Mouse (Mus musculus) adrenal gland, postnatal 4 days (tissue): Measurements from ENCODE around the gene Emc8. TPM values are rescaled to one million over a fixed set of nuclear protein-coding genes. Genes with fewer than 3 reads are reported as not detected.

Experiments
- DNase-seq, 2 experiments: peaks; one replicate each; pipeline ENCODE4 v3.0.0; 2021 to 2022; ENCODE audit warnings: low spot score in 2 of 2, mixed read lengths in 2 of 2
- total RNA-seq, 2 experiments: library from RNA; stranded (reverse); gene quantifications; 2 replicates each; pipeline ENCODE4 v1.2.3; 2021

The Emc8 gene
- total RNA-seq, 2 experiments from 2014 or later, result 101 to 112 TPM

DNA sequence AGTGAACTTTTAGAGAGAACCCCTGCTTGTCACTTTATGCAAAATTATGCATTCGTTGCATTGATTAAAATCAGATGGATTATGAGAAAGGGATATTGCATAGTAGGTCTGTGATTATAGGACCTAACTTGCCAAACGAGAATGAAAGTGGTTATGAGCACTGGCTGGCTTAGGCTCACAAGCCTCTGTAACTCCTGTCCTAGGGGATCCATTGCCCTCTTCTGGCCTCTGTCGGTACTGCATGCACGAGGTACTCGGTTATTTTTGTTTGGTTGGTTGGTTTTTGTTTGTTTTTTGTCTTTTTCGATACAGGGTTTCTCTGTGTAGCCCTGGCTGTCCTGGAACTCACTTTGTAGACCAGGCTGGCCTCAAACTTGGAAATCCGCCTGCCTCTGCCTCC is 60.5 kb downstream of the Emc8 start:
- peak in 1 of 2 experiments; percentile 54 for DNase-seq

GRCm38 (mm10) chr8:120607460-120607859 is 60.9 kb downstream of the Emc8 start:
- DNase-seq, result no peak

Other genes starting within 250 kb of the Emc8 start
- gene Gins2, start 79.3 kb downstream of the Emc8 start, total RNA-seq, result 10 to 100 TPM; 36.6 to 39.3 TPM
- 1 to 10 TPM; 5.4 to 7.5 TPM for gene 1190005I06Rik, start 20.9 kb downstream of the Emc8 start, total RNA-seq
- gene Gm27021, start 494 bp downstream of the Emc8 start, total RNA-seq, result under 1 TPM in 1 of 2 experiments, not detected in 1; 0.56 TPM
- gene Cox4i1, start 351 bp downstream of the Emc8 start, total RNA-seq, result 1,000 to 10,000 TPM; 1,090 to 1,156 TPM
- gene Irf8, start 67.8 kb upstream of the Emc8 start, total RNA-seq, result 10 to 100 TPM; 29.8 to 40.5 TPM